Mouse (Mus musculus) ovary, adult 2 months (tissue): ENCODE data around the gene Pgm5. TPM values are rescaled to one million over a fixed set of nuclear protein-coding genes. Genes with fewer than 3 reads are reported as not detected.

Experiments
- polyA plus RNA-seq: library from polyadenylated mRNA; depleted of rRNA; stranded (reverse); fragments of >200 nt; gene quantifications from 2 replicates; pipeline ENCODE4 v1.2.3, GENCODE M21; 2012; rRNA removed

Pgm5 gene
- polyA plus RNA-seq = 44.0 and 53.8 TPM in 2 replicates

GRCm38 (mm10) chr19:24861612-24862451, at the start of gene Pgm5:
Gene Pgm5, minus strand, starts transcription at chr19:24861855.

GRCm38 (mm10) chr19:24900581-24901220, 39.0 kb upstream of the Pgm5 start, which contains the start of gene Foxd4:
Gene Foxd4, minus strand, starts transcription at chr19:24901197.

GRCm38 (mm10) chr19:24875129-24875870, 13.6 kb upstream of the Pgm5 start, which contains the start of gene Gm10053:
Gene Gm10053, plus strand, starts transcription at chr19:24875686.

GRCm38 (mm10) chr19:24673762-24674161, 187.9 kb downstream of the Pgm5 start, which contains the start of gene Tmem252:
Gene Tmem252, plus strand, starts transcription at chr19:24674008.

Other genes with a start within 250 kb of the Pgm5 start
- gene Tmem252, start 187.8 kb downstream of the Pgm5 start, polyA plus RNA-seq = 0.51 and 0.54 TPM in 2 replicates
- 0.75 and 2.2 TPM in 2 replicates for gene Gm10053, start 13.8 kb upstream of the Pgm5 start, polyA plus RNA-seq
- not detected in 2 replicates for gene Foxd4, start 39.3 kb upstream of the Pgm5 start, polyA plus RNA-seq
- gene Cbwd1, start 99.8 kb upstream of the Pgm5 start, polyA plus RNA-seq = 0.75 and 0.85 TPM in 2 replicates
- gene Dock8, start 137.7 kb upstream of the Pgm5 start, polyA plus RNA-seq = 14.3 and 15.0 TPM in 2 replicates